Mouse (Mus musculus) cerebellum, adult 18-20 months (tissue): ENCODE measurements at regions not wholly inside any gene's neighbourhood (a gene's known extent, or its start where the extent isn't known, plus 50 kb on each side); places are given as distances from the start of the nearest gene placed in this dataset.

Experiments used
- DNase-seq, 2 experiments: peaks; one replicate each; pipeline ENCODE4 v3.0.0; 2021

DNA sequence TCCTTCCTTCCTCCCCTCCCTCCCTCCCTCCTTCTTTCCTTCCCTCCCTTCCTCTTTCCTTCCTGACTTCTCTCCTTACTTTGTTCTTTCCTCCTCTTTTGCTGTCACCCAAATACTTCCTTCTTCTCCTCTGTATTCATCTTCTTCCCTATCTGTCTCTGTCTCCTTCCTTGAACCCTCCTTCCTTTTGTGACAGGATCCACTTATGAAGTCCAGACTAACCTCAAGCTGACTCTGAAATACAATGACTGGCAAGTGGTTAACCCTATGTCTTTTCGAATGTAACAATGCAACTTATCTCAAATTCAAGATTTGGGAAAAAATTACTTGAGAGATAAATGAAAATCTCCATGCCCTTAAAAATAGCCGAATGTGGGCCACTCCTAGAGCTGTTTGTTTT, 197.0 kb upstream of the Dcn start:
- no peak for DNase-seq

DNA sequence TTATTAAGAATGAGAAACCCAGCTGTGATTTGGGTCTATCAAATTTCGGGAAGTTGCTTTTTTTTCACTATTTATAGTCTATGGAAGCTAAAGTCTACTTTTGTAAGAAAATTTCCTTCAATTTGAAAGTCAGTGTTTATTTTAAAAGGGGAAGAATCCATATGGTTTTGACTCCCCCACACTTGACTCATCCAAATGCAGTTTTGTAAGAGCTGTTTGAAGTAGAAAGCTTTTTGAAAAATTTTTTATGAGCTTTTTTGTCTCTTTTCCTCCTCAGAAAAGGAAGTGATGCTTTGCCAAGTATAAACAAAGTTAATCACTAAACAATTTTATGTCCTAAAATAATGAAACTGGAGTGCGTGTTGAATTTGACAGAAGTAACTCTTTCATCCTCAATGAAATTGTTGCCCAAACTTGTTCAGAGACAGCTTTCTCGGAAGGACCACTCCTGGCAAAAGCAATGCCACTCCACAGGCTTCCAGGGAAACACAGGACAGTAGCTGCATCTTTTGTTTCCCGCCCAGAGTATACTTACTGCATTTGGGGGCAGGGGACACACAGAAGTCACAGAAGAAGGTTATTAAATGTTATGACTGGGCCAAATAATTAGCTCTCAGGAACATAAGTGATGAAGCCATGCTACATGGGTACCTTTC, 196.4 kb upstream of the Dcn start:
- DNase-seq: no peak

- no peak for DNase-seq
Measured at GRCm38 (mm10) chr10:97304791-97305355, 174.5 kb upstream of the Dcn start.

GRCm38 (mm10) chr10:97309580-97309979, 169.8 kb upstream of the Dcn start:
- no peak for DNase-seq

DNA sequence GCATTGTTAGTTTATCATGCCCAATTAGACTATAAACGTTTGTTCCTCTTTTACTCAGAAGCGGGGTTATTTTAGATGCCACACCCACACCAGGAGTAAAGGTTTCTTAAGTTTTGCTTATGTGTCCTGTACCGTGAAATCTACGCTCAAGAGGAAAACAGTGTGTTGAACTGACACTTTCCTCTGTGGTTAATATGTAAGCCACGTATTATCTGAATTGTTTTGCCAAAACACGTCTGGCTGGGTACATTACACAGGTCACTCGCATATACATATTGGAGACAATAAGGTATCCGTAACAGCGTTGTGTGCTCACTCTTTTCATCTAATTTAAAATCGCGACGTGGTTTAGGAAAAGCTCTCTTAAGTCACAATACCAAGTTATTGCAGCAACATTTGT, 166.9 kb upstream of the Dcn start:
- peak in 1 of 2 experiments; percentile 50 for DNase-seq

- peak; percentile 91 to 97 for DNase-seq
Measured at GRCm38 (mm10) chr10:97312978-97313377, 166.4 kb upstream of the Dcn start.

DNA sequence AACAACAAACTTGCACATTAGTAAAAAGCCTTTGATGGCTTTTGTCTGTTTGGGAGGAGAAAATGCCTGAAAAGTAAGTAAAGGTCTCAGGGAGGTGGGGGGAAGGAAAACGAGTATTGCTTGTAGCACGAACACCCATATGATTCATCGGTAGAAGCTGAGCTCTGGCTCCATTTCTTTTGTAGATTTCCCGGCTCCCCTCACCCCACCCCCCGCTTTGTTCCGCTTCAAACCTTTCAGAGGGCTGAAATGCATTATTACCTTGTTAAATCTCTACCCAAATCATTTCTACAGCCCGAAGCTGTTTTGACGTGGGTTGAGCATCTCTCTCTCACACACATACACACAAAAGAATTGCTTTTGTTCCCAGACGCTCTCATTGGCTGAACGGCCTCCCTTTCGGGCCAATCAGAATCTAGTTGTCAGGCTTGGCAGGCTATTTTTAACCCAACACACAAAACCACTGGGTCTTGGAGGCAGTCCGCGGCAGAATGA, 166.0 kb upstream of the Dcn start:
- DNase-seq: peak; percentile 89 to 93

DNA sequence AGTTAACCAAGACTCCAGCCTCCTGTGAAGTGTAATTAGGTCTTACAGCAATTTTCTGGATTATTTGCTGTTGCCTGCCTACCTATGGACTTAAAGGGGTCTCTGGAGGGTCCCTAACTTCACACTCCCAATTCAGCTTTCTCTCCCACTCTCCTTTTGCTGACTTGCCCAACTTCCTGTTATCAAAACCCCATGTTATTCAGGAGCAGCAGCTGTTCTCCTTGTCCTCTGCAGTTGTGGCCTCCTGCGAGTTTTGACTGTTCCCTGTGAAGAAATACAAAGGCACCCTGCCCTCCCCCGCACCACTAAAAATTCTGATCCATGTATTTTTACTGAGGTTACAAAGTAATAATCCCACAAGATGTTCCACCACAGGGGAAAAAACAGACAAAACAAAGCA, 146.8 kb upstream of the Dcn start:
- no peak for DNase-seq

DNA sequence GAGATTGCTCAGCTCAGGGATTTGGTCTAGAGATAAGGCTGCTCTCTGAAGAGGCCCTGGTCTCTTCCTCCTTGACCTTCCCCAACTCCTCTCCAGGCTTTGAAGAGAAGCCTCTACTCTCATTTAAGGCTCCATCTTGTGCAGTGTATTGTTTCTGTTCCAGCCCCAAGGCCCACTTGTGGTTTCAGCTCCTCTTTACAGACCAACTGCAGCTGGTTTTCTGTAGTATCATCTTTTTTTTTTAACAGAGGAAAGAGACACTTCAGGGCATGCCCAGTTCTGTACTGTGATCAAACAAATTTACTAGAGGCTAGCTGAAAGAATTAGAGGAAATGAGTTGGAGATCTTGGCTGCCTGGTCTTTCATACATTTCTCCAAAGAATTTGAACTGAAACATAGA, 145.4 kb upstream of the Dcn start:
- no peak for DNase-seq

DNA sequence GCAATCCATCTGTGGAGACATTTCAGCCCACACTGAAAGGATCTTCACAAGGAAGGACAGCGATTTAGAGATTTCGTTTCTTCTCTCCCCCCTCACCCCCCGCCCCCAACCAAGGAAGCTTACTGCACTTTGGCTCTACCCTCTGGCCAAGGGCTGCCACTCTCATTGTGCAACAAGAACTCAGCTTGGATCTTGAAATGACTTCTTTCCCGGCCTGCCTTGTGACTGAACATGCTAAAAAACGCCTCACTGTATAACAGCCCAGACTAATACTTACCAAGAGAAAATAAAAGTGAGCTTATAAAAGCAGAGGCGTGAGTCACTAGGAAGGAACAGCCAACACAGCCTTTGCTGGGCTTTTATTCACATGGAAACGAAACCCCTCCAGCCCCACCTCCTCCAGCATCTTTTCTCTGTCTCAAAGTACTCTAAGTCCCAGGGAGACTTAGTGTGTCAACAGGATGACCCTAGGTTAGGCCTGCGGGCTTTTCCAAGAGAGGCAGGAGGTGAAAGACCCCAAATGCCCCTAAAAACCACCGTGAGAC, 144.7 kb upstream of the Dcn start:
- DNase-seq: no peak

DNA sequence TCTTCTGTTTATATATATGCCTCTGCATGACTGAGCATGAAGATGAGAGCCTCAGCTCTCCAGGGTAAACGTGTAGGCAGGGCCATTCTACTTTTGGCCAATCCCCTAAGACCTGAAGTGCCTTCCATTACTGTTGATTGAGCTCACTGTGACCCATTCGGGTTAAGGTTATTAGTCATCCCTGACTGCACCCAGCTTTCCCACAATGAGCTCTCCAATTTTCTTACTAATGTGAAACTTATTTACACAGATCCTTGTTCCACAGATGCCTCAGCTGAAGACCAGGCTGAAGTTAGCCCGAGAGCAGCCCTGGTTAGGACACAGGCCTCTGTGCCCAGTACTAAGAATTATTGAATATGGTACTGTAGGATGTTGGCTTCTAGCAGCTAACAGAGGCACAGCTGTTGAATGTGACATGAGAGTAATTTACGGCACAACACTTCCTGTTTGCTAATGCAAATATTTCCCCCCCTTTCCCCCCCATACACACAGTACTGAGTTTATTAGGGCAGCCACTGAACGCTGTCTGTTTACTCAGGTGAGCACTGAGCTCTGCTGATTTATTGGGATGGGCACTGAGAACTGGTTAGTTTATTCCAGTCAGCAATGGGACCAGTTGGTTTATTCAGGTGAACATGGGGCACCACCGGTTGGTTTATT, 141.2 kb upstream of the Dcn start:
- no peak for DNase-seq

GRCm38 (mm10) chr10:97339866-97340706, 139.3 kb upstream of the Dcn start:
- DNase-seq: no peak

GRCm38 (mm10) chr10:97345347-97345746, 134.1 kb upstream of the Dcn start:
- DNase-seq: peak; percentile 82 to 86

DNA sequence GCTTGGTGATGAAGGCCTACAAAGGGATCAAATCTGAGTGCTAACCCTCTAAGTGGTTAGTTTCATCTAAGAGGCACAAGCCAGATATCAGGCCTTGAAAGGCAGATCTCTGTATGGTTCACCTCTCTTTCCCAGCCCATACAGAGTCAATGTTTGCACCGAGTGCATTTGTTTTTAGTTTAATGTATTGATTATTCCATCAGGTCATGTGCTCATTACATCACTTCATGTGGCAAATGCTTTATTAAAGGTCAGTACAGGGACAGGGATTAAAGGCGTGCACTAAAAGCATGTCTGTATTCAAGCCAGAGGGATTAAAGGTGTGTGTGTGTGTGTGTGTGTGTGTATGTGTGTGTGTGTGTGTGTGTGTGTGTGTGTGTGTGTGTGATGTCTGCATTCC, 132.5 kb upstream of the Dcn start:
- DNase-seq: no peak

DNA sequence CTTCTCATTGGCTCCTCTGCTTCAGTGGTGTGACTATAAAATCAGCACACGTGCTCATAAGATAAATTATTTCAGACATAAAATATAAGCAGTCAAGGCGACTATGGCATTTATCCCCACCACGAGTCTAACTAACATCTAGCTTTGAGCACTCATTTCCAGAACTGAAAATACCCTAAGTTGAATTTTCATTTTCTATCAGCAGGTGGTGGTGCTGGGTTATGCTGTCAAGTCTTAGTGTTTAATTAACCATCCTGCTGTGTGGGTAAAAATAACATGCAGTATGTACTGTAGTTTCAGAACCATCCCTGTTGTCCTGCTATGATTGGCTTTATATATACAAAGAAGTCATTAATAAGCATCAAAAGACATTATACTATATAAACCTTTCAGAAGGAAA, 110.8 kb upstream of the Dcn start:
- no peak for DNase-seq

DNA sequence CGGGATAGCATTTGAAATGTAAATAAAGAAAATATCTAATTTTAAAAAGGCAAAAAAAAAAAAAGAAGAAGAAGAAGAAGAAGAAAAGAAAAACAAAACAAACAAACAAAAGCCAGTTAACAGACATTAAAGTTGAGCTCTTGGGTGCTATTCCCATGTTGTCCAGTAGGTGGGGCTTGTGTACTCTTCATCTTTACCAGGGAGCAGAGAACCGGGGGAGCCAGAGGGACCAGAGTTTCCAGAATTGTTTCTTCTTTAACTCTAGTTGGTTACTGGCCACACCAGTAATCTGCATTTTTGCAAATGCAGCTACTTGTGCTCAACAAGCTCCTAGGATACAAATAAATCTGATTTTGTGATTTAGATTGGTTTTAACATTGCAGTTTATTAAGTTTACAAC, 103.6 kb upstream of the Dcn start:
- peak; percentile 40 to 65 for DNase-seq

DNA sequence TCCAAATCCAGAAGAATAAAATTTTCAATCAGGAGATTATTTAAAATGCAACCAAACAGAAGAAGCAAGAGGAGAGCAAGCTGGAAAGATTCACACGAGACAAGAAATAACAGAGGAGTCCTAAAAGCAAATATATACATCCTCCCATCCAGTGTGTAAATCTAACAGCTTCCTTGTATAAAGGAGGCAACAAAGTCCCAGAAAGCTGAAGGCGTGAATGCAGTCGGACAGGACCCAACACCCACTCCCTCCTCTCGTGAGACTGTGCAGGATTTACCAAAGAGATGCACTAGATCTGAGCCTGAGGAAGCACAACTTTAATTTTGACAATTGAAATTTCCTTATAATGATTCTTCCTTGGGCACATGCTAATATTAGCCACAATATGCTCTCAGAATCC, 103.0 kb upstream of the Dcn start:
- no peak for DNase-seq

GRCm38 (mm10) chr10:97381586-97381985, 97.8 kb upstream of the Dcn start:
- no peak for DNase-seq

DNA sequence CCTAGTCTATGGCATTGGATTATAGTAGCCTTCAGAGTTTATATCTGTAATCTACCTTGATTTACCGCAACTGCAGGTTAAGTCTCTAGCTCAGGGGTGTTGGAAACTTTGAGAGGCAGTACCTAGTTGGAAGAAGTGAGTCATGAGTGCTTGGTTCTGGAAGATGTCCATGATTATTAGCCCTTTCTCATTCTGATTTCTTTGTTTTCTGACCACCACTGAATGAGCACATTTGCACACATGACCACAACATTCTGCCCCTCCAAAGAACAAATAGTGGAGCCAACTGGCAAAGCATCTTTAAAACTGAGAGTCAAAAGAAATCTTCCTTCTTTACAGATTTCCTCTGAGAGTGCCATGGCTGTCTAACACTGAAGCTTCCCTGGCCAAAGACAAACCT, 95.5 kb upstream of the Dcn start:
- no peak for DNase-seq

- no peak for DNase-seq
Measured at GRCm38 (mm10) chr10:97387196-97387876, 92.1 kb upstream of the Dcn start.

DNA sequence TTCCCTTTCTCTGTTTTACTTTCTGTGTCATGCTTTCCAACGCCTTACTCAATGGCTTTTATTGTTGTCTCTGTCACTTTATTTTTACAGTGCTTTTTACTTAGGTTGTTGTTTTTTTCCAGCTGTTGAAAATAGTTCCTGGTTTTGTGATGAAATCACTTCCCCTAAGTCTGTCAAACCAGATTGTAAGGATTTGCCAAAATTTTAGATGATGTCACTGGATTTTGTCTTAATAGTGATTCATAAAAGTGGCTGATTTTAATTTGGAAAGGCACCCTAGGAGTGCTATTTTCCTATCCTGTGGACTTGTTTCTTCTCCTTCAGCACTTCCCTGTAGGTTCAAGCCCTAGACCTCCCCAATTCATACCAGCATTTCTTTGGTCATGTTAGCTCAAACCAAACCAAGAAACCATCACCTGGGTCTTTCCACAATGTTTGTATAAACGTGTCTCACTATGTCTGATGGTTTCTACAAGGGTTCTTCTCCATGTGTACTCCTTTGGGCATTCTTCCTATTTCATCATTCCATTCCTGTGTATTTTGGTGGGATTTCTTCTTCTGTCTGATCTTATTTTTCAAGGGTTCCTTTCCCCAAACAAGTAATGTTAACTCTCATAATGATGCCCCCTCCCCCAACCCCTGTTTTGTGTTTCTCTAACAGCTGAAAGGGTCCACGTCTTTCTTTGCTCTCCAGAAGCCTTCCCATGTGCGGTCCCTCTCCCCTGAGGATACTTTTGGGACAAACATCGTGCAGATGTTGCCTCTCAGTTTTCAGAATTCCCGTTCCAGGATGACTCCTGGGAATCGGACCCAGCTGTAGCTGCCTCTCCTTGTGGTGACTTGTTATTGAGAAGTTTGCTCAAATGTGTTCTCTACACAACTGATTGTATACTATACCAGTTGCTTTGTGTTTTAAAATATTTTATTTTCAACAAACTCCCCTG, 89.5 kb upstream of the Dcn start:
- no peak for DNase-seq
